ENCODE assay signal across 8 mouse cellular contexts in genomic region chr2:103795843-103796210, GRCm38 (mm10). TPM values are rescaled to one million over a fixed set of nuclear protein-coding genes. Genes with fewer than 3 reads are reported as not detected.
DNase-seq lines count a peak whose midpoint lies in the region; ATAC-seq and TF ChIP-seq lines count a peak whose summit lies in the region.

No protein-coding gene starts in this region.

- H3K36me3 ChIP-seq in forebrain, embryonic 11.5 days (ENCODE audit: control insufficient read depth, insufficient read depth, low read length): peaks cover 7% of the 10 kb centered on the region; the same call in 1 of the 2 replicates
- peaks cover 21% of the 10 kb centered on the region for H3K36me3 ChIP-seq in heart, embryonic 15.5 days
- H3K36me3 ChIP-seq in liver, embryonic 14.5 days (replicated peaks; ENCODE audit: control insufficient read depth, insufficient read depth, low read depth): peaks cover 24% of the 10 kb centered on the region
- H3K36me3 ChIP-seq in stomach, embryonic 16.5 days (ENCODE audit: control insufficient read depth, insufficient read depth, low read length): 0 out of 2 replicates have a peak, but pooled peaks cover 3% of the 10 kb centered on the region

- H3K4me2 ChIP-seq in forebrain, embryonic 11.5 days (ENCODE audit: low read depth, low read length, severe bottlenecking): peak overlapping the region; percentile 59
- H3K4me2 ChIP-seq in heart, embryonic 15.5 days: peak overlapping the region; percentile 76
- H3K4me2 ChIP-seq in liver, embryonic 14.5 days (ENCODE audit: low read depth): peak overlapping the region; percentile 89
- H3K4me2 ChIP-seq in stomach, embryonic 16.5 days (ENCODE audit: low read depth, low read length): peak overlapping the region; percentile 71

- peak overlapping the region; percentile 99 for H3K9ac ChIP-seq in forebrain, embryonic 11.5 days (ENCODE audit: low read length)
- H3K9ac ChIP-seq in heart, embryonic 15.5 days: peak overlapping the region; percentile 91
- peak overlapping the region; percentile 97 for H3K9ac ChIP-seq in liver, embryonic 14.5 days (replicated peaks)
- H3K9ac ChIP-seq in stomach, embryonic 16.5 days (ENCODE audit: low read length): peak overlapping the region; percentile 97

- ATAC-seq in forebrain, embryonic 11.5 days (replicated peaks; ENCODE audit: low FRiP score): peak; percentile 81
- ATAC-seq in heart, embryonic 15.5 days (replicated peaks; ENCODE audit: insufficient number of reproducible peaks, insufficient read depth, low FRiP score, low read depth): peak; percentile 48
- ATAC-seq in liver, embryonic 14.5 days (ENCODE audit: insufficient read depth): peak; percentile 56
- peak; percentile 57; the same call in 1 of the 2 replicates for ATAC-seq in stomach, embryonic 16.5 days (ENCODE audit: insufficient read depth, low FRiP score)

- H3K4me3 ChIP-seq in forebrain, embryonic 11.5 days (ENCODE audit: low read depth, low read length): peak overlapping the region; percentile 97
- H3K4me3 ChIP-seq in heart, embryonic 15.5 days: peak overlapping the region; percentile 79
- peak overlapping the region; percentile 89 to 96 for H3K4me3 ChIP-seq in liver, embryonic 14.5 days (ENCODE audit: insufficient read depth in 1 of 2, low read depth in 2 of 2, low read length in 2 of 2)
- peak overlapping the region; percentile 100 for H3K4me3 ChIP-seq in stomach, embryonic 16.5 days (replicated peaks; ENCODE audit: low read length)

- 0 out of 2 replicates have a peak, but pooled peaks cover 6% of the 10 kb centered on the region for H3K4me1 ChIP-seq in forebrain, embryonic 11.5 days (replicated peaks; ENCODE audit: control insufficient read depth, insufficient read depth, low read length)
- H3K4me1 ChIP-seq in heart, embryonic 15.5 days (replicated peaks): peaks cover 24% of the 10 kb centered on the region
- H3K4me1 ChIP-seq in liver, embryonic 14.5 days (replicated peaks; ENCODE audit: control insufficient read depth in 2 of 2, insufficient read depth in 2 of 2, low read length in 1 of 2): peaks cover 6 to 9% of the 10 kb centered on the region in 2 experiments
- peaks cover 15% of the 10 kb centered on the region; the same call in 1 of the 2 replicates for H3K4me1 ChIP-seq in stomach, embryonic 16.5 days (ENCODE audit: control insufficient read depth, insufficient read depth, low read length)

- no peak for TF ChIP-seq CTCF in liver, embryonic 14.5 days (IDR thresholded peaks at IDR 0.05; ENCODE audit: low read depth)

- H3K27ac ChIP-seq in forebrain, embryonic 11.5 days (ENCODE audit: low read depth, low read length): peak overlapping the region; percentile 100
- peak overlapping the region; percentile 100 for H3K27ac ChIP-seq in heart, embryonic 15.5 days
- H3K27ac ChIP-seq in liver, embryonic 14.5 days: peak overlapping the region; percentile 95
- peak overlapping the region; percentile 100 for H3K27ac ChIP-seq in stomach, embryonic 16.5 days (ENCODE audit: low read length)

- peak; percentile 59 to 72 for DNase-seq in CD8-positive naive resting alpha-beta T cell, adult 2 months (ENCODE audit: low read depth in 2 of 2, low spot score in 2 of 2)
- DNase-seq in c-Kit-negative CD71-positive TER-119-positive erythroid progenitor cells, embryonic 14.5 days (ENCODE audit: low read depth, low spot score): peak; percentile 56
- DNase-seq in forebrain, embryonic 11.5 days (ENCODE audit: low spot score): peak; percentile 88
- DNase-seq in kidney, postnatal 25 days: peak; percentile 83 to 91
- peak; percentile 65 to 70 (median 66) for DNase-seq in liver, embryonic 14.5 days (ENCODE audit: low read depth in 3 of 3, low spot score in 3 of 3)
- peak; percentile 76 for DNase-seq in neural tube, embryonic 10.5 days (ENCODE audit: extremely low spot score, low spot score)

- no peak for TF ChIP-seq EP300 in liver, embryonic 14.5 days (IDR thresholded peaks at IDR 0.05; ENCODE audit: low read depth)

- 0% methylated on average over 11 of the region's 11 CpGs for WGBS in forebrain, embryonic 11.5 days
- WGBS in heart, embryonic 15.5 days: under 1% methylated on average over 11 of the region's 11 CpGs
- WGBS in liver, embryonic 14.5 days (ENCODE audit: insufficient replicate concordance): under 1% methylated on average over 11 of the region's 11 CpGs
- WGBS in stomach, embryonic 16.5 days: 0% methylated on average over 11 of the region's 11 CpGs

- no peaks in the 10 kb centered on the region for H3K9me3 ChIP-seq in forebrain, embryonic 11.5 days (ENCODE audit: control insufficient read depth, low read length)
- H3K9me3 ChIP-seq in heart, embryonic 15.5 days (replicated peaks): no peaks in the 10 kb centered on the region
- no peaks in the 10 kb centered on the region for H3K9me3 ChIP-seq in liver, embryonic 14.5 days (ENCODE audit: control insufficient read depth, low read length)
- H3K9me3 ChIP-seq in stomach, embryonic 16.5 days (replicated peaks; ENCODE audit: control insufficient read depth, low read length): no peaks in the 10 kb centered on the region

- H3K27me3 ChIP-seq in forebrain, embryonic 11.5 days (ENCODE audit: control insufficient read depth, insufficient read depth, low read length): no peaks in the 10 kb centered on the region
- no peaks in the 10 kb centered on the region for H3K27me3 ChIP-seq in heart, embryonic 15.5 days
- H3K27me3 ChIP-seq in liver, embryonic 14.5 days (ENCODE audit: control insufficient read depth, insufficient read depth, low read length): no peaks in the 10 kb centered on the region
- H3K27me3 ChIP-seq in stomach, embryonic 16.5 days (ENCODE audit: control insufficient read depth, insufficient read depth, low read length): no peaks in the 10 kb centered on the region

RNA-seq across cellular contexts. Expression of gene Caprin1, which starts 1.6 kb away (rescaled TPM):
- polyA plus RNA-seq in forebrain, embryonic 11.5 days (2014; fragmentation: Nextera tagmentation; extraction: Ambion mirVana): 638 and 649 TPM in 2 replicates
- polyA plus RNA-seq in heart, embryonic 15.5 days (2015; fragmentation: Nextera tagmentation; extraction: Ambion mirVana): 172 and 198 TPM in 2 replicates
- polyA plus RNA-seq in liver, embryonic 14.5 days (2012; rRNA removed): 53.8 and 71.3 TPM in 2 replicates
- 118 and 134 TPM in 2 replicates for polyA plus RNA-seq in liver, embryonic 14.5 days (2014; fragmentation: Nextera tagmentation; extraction: Ambion mirVana)
- 220 and 223 TPM in 2 replicates for polyA plus RNA-seq in stomach, embryonic 16.5 days (2015; fragmentation: Nextera tagmentation; extraction: Ambion mirVana)

RNA-seq across cellular contexts. Expression of gene Nat10, which starts 34.8 kb away (rescaled TPM):
- polyA plus RNA-seq in forebrain, embryonic 11.5 days (2014; fragmentation: Nextera tagmentation; extraction: Ambion mirVana): 31.3 and 38.5 TPM in 2 replicates
- 10.9 and 15.3 TPM in 2 replicates for polyA plus RNA-seq in heart, embryonic 15.5 days (2015; fragmentation: Nextera tagmentation; extraction: Ambion mirVana)
- 20.5 and 21.7 TPM in 2 replicates for polyA plus RNA-seq in liver, embryonic 14.5 days (2012; rRNA removed)
- 9.1 and 12.9 TPM in 2 replicates for polyA plus RNA-seq in liver, embryonic 14.5 days (2014; fragmentation: Nextera tagmentation; extraction: Ambion mirVana)
- 27.1 and 27.8 TPM in 2 replicates for polyA plus RNA-seq in stomach, embryonic 16.5 days (2015; fragmentation: Nextera tagmentation; extraction: Ambion mirVana)

Comparison
In these comparisons a context has a peak if more than half of its experiments do, and no peak if none do; other contexts are left out.
1. Peak in every context shown above with its lines: DNase-seq, ATAC-seq, H3K4me3 ChIP-seq and H3K27ac ChIP-seq.